Mouse (Mus musculus) heart, adult 2 months (tissue): Measurements from ENCODE around the gene Shisa7. TPM values are rescaled to one million over a fixed set of nuclear protein-coding genes. Genes with fewer than 3 reads are reported as not detected.

Source experiments
- DNase-seq, 2 experiments: peaks; one replicate each; pipeline ENCODE4 v3.0.0; 2021
- H3K27ac ChIP-seq: fragments of 200-600 bp; 2 replicates; pipeline ENCODE4 v1.8.1; 2022
- H3K27me3 ChIP-seq: fragments of 200-500 bp; 2 replicates; pipeline ENCODE4 v1.6.1; 2012; ENCODE audit warnings: mild to moderate bottlenecking, low read length, inconsistent platforms, mixed read lengths; ENCODE audit not compliant: control insufficient read depth, insufficient read depth
- H3K36me3 ChIP-seq: fragments of 200-500 bp; 2 replicates; pipeline ENCODE4 v1.6.1; 2012; ENCODE audit warnings: low read length, inconsistent platforms; ENCODE audit not compliant: control insufficient read depth, insufficient read depth
- H3K4me1 ChIP-seq: fragments of 200-500 bp; 2 replicates; pipeline ENCODE4 v1.6.1; 2011; ENCODE audit warnings: low read length; ENCODE audit not compliant: control insufficient read depth, insufficient read depth
- H3K4me3 ChIP-seq: fragments of 200-600 bp; 2 replicates; pipeline ENCODE4 v1.8.1; 2022
- H3K79me2 ChIP-seq: fragments of 200-500 bp; replicated peaks from 2 replicates; pipeline ENCODE4 v1.6.1; 2012; ENCODE audit warnings: mild to moderate bottlenecking, inconsistent platforms, low read length, moderate library complexity, mixed read lengths; ENCODE audit not compliant: control insufficient read depth, insufficient read depth
- H3K9ac ChIP-seq: fragments of 200-500 bp; 2 replicates; pipeline ENCODE4 v1.6.1; 2012; ENCODE audit warnings: low read depth, mild to moderate bottlenecking, control low read depth, inconsistent platforms, low read length, mixed read lengths
- CTCF ChIP-seq: fragments of 200-600 bp; IDR thresholded peaks from 2 replicates; pipeline ENCODE4 v1.8.1; 2022; ENCODE audit warnings: antibody characterized with exemption, mild to moderate bottlenecking, moderate library complexity
- EP300 ChIP-seq: fragments of 200-500 bp; IDR thresholded peaks from 2 replicates; pipeline ENCODE4 v1.6.1; 2011; ENCODE audit warnings: low read depth, low read length, control low read depth; ENCODE audit not compliant: insufficient read depth
- POLR2A ChIP-seq: fragments of 200-500 bp; IDR thresholded peaks from 2 replicates; pipeline ENCODE4 v1.6.1; 2011; ENCODE audit warnings: mild to moderate bottlenecking, low read depth, low read length, control low read depth; ENCODE audit not compliant: insufficient read depth
- whole genome bisulfite sequencing: fragments of 180-500 bp; shearing (Covaris S2); methylation state at CpG from one replicate; pipeline ENCODE4 v1.1.7; 2018; 5-methylcytosine and 5-hydroxymethylcytosine counted together
- intact Hi-C: fragments of 180-260 bp; cut with DNase I; formaldehyde crosslinking; loops from one replicate; pipeline ENCODE4 v1.15.1; 2025
- polyA plus RNA-seq: library from polyadenylated mRNA; depleted of rRNA; stranded (reverse); fragments of >200 nt; gene quantifications from 2 replicates; pipeline ENCODE4 v1.2.3, GENCODE M21; 2012
- total RNA-seq, 2 experiments: library from RNA; stranded (reverse); gene quantifications; 2 replicates each; pipeline ENCODE4 v1.2.3; 2021

The Shisa7 gene
- total and polyA plus RNA-seq, 3 experiments = 0.07 to 0.12 TPM; not detected in 1

DNA sequence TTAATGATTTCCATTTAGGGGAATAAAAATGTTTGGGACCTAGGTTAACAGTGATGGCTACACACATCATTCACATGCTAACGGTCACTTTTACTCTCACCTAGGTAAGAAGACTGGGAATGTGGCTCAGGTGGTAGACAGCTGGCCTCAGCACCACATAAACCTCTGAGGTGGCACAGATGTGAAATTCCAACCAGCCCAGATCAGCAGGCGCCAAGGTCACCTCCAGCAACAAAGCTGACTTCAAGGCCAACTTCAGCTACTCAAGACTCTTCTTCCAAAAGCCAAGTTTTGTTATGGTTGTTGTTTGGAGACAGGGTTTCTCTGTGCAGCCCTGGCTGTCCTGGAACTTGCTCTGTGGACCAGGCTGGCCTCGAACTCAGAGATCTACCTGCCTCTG is 9.1 kb upstream of the Shisa7 start:
- 75% methylated on average over 3 of the region's 3 CpGs for WGBS
- Histone ChIP-seq H3K79me2 (no peaks in the 10 kb centered on the region), H3K36me3 (no peaks in the 10 kb centered on the region), H3K4me1 (no peaks in the 10 kb centered on the region), H3K27me3 (no peaks in the 10 kb centered on the region), H3K4me3 (no peak overlapping the region), H3K27ac (no peak overlapping the region), H3K9ac (no peak overlapping the region)
- DNase-seq = no peak
- no peak for TF ChIP-seq EP300
- TF ChIP-seq POLR2A = no peak
- no peak for TF ChIP-seq CTCF
- intact Hi-C loops = no loop called here

DNA sequence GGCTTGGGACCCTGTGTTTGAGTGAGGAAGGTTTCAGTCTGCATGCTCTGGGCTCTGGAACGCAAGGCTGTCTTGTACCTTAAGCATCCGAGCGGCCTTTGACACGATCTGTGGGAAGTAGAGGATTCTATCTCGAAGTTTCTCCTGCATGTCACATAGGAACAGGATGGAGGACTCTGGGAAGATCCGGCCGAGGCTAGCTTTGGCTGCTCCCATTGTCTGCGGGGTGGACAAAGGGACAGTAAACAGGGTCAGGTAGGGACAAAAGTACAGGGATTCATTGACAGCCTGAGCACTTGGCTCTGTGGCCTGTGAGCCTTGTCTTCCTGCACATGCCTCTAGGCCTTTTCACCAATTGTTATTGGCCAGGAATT is 6.8 kb upstream of the Shisa7 start:
- intact Hi-C loops = no loop called here
- Histone ChIP-seq H3K4me1 (no peaks in the 10 kb centered on the region), H3K4me3 (no peak overlapping the region), H3K27me3 (no peaks in the 10 kb centered on the region), H3K9ac (no peak overlapping the region), H3K27ac (no peak overlapping the region), H3K36me3 (no peaks in the 10 kb centered on the region), H3K79me2 (no peaks in the 10 kb centered on the region)
- no peak for TF ChIP-seq CTCF
- TF ChIP-seq POLR2A = no peak
- no peak for TF ChIP-seq EP300
- WGBS = 74% methylated on average over 8 of the region's 8 CpGs
- DNase-seq = no peak

DNA sequence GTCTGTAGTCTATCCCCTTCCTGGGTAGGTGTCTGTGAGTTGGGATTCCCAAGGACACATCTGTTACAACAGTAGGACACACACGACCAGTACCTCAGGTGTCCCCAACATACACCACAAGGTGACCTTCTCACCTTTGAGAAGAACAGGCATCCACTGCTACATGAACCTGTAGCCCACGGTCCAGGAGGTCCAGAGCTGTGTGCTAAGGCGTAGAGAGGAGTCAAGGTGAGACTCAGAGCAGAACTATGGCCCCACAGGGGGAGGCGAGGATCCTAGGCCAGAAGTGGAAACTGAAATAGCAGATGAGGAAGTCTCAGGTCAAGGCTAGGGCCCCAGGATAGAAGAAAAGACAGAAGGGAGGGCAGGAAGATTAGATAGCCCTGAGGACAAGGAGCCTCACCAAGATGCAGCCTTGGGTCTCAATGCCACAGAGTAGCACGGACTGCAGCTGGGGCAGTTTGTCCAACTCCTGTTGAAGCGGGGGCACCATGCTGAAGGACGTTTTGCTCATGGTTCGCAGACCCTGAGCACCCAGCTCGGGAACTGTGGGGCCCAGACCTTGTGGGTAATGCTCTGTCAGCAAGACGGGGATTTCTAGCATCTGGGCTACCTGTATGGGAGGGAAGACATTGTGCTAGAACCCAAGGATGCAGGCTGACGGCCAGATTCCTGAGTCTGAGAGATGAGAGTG is 6.3 kb upstream of the Shisa7 start:
- WGBS = 79% methylated on average over 11 of the region's 11 CpGs
- Histone ChIP-seq H3K9ac (no peak overlapping the region), H3K36me3 (no peaks in the 10 kb centered on the region), H3K4me1 (no peaks in the 10 kb centered on the region), H3K4me3 (no peak overlapping the region), H3K27ac (no peak overlapping the region), H3K79me2 (no peaks in the 10 kb centered on the region), H3K27me3 (no peaks in the 10 kb centered on the region)
- no peak for DNase-seq
- TF ChIP-seq POLR2A (no peak), CTCF (no peak), EP300 (no peak)
- intact Hi-C loops = no loop called here

DNA sequence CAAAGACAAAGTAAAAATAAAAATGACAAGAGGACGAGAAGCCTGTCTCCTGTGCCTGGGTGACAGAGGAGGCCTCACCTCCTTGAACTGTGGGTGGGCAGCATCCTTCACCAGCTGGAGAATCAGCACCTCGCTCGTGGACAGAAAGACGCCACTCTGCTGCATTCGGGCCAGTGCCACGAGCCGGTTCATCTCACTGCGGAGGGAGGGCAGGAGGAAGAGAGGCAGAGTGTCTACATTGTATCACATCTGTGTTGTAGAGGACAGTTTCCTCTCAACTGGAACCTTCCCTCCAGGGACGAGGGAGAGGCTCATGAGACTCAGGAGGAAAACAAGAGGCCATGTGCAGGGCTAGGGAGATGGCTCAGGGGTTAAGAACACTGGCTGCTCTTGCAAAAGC is 4.9 kb upstream of the Shisa7 start:
- Histone ChIP-seq H3K4me3 (no peak overlapping the region), H3K4me1 (no peaks in the 10 kb centered on the region), H3K9ac (no peak overlapping the region), H3K36me3 (no peaks in the 10 kb centered on the region), H3K79me2 (no peaks in the 10 kb centered on the region), H3K27me3 (peaks cover 3% of the 10 kb centered on the region), H3K27ac (no peak overlapping the region)
- WGBS = 51% methylated on average over 9 of the region's 9 CpGs
- no peak for TF ChIP-seq POLR2A
- no peak for TF ChIP-seq CTCF
- DNase-seq = no peak
- intact Hi-C loops = no loop called here

DNA sequence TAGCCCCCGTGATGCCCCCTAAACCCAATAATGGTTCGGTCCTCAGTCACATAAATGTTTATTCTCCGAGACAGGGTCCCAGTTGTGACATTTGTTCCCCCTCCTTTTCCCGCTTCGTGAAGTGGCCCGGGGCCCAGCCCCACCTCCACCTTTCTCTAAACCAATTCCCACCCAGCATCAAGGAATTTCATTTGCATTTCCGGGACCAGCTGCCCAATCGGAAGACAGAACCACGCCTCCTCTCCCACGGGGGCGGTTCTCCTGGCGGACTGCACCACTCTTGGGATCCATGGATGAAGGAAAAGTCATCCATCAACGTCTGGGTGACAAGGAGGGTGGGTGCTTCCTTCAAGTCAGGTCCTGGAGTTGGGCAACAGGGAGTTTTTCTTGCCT is 417 bp upstream of the Shisa7 start:
- intact Hi-C loops = no loop called here
- WGBS = 7% methylated on average over 13 of the region's 13 CpGs
- H3K9ac ChIP-seq = no peak overlapping the region
- H3K27ac ChIP-seq = no peak overlapping the region
- no peak for TF ChIP-seq CTCF
- no peak for TF ChIP-seq EP300
- no peak for TF ChIP-seq POLR2A
- peaks cover 12% of the 10 kb centered on the region for H3K27me3 ChIP-seq
- DNase-seq = no peak
- H3K4me3 ChIP-seq = no peak overlapping the region
- H3K4me1 ChIP-seq = no peaks in the 10 kb centered on the region
- H3K36me3 ChIP-seq = no peaks in the 10 kb centered on the region
- no peaks in the 10 kb centered on the region for H3K79me2 ChIP-seq

DNA sequence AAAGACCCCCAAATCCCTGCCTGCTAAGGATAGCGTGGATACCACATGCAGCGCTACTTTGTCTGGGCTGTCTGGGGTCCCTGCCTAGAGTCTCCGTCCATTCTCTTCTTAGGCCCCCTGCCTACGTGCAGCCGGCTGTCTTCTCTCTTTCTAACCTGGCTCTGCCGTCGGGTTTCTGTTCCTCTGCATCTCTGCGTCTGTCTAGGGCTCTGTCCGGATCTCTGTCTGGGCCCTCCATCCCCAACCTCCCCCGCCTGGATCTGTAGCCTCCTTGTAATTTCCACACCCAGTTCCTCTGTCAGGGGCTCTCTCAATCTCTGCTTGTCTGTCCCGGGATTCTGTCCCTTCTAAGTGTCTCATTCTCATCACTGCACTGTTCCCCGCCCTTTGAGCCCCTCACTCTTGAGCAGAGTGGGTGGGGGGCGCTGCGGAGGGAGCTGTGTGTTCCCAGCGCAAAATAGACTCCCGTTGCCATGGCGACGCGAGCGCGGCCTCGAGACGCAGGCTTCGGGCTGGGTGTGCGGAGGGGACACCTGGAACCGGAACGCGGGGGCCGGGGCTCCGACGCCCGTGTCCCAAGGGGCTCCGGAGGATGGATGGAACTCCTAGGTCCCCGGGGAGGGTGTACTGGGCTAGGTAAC is 772 bp downstream of the Shisa7 start:
- Histone ChIP-seq H3K79me2 (no peaks in the 10 kb centered on the region), H3K4me1 (no peaks in the 10 kb centered on the region), H3K9ac (no peak overlapping the region), H3K36me3 (no peaks in the 10 kb centered on the region), H3K27me3 (peaks cover 12% of the 10 kb centered on the region), H3K27ac (no peak overlapping the region), H3K4me3 (no peak overlapping the region)
- intact Hi-C loops = no loop called here
- no peak for DNase-seq
- WGBS = 1% methylated on average over 34 of the region's 34 CpGs
- TF ChIP-seq CTCF = no peak
- no peak for TF ChIP-seq EP300
- no peak for TF ChIP-seq POLR2A
